Mouse (Mus musculus) heart, postnatal 0 days (tissue): ENCODE measurements around the gene Efna5.

Source experiments
- CTCF ChIP-seq: IDR thresholded peaks from 2 replicates; pipeline ENCODE4 v1.5.1; 2016; ENCODE audit warnings: antibody characterized with exemption, control low read depth, low read depth
- EP300 ChIP-seq: IDR thresholded peaks from 2 replicates; pipeline ENCODE4 v1.6.1; 2016; ENCODE audit warnings: antibody characterized with exemption, low read depth

- TF ChIP-seq CTCF (no peak), EP300 (no peak)
These were observed 147.1 kb downstream of the Efna5 start for GRCm38 (mm10) chr17:62734067-62734466.
